Mouse (Mus musculus) thymus, adult 2 months (tissue): ENCODE measurements around the gene Zfp273. TPM values are rescaled to one million over a fixed set of nuclear protein-coding genes. Genes with fewer than 3 reads are reported as not detected.

ENCODE experiments used
- DNase-seq: peaks from one replicate; pipeline ENCODE4 v3.0.0; 2021
- H3K27ac ChIP-seq: fragments of 200-500 bp; 2 replicates; pipeline ENCODE4 v1.5.1; 2012; ENCODE audit warnings: low read length, control low read depth; ENCODE audit not compliant: control insufficient read depth, insufficient read depth
- H3K27me3 ChIP-seq: fragments of 200-500 bp; 2 replicates; pipeline ENCODE4 v1.6.1; 2012; ENCODE audit warnings: mild to moderate bottlenecking, low read length, moderate library complexity, mixed read lengths; ENCODE audit not compliant: control insufficient read depth, insufficient read depth
- H3K36me3 ChIP-seq: fragments of 200-500 bp; 2 replicates; pipeline ENCODE4 v1.6.1; 2012; ENCODE audit warnings: mild to moderate bottlenecking, low read length, moderate library complexity; ENCODE audit not compliant: control insufficient read depth, insufficient read depth
- H3K4me1 ChIP-seq: fragments of 200-500 bp; replicated peaks from 2 replicates; pipeline ENCODE4 v1.6.1; 2012; ENCODE audit warnings: low read length; ENCODE audit not compliant: control insufficient read depth, insufficient read depth
- H3K4me3 ChIP-seq: fragments of 200-500 bp; 2 replicates; pipeline ENCODE4 v1.5.1; 2012; ENCODE audit warnings: mild to moderate bottlenecking, low read length, control low read depth, moderate library complexity; ENCODE audit not compliant: control insufficient read depth, insufficient read depth
- CTCF ChIP-seq: fragments of 200-500 bp; IDR thresholded peaks from 2 replicates; pipeline ENCODE4 v1.5.1; 2012; ENCODE audit warnings: mild to moderate bottlenecking, control low read depth, low read length, moderate library complexity, borderline replicate concordance; ENCODE audit not compliant: control insufficient read depth, poor library complexity, insufficient read depth; ENCODE audit errors: extremely low read depth
- POLR2A ChIP-seq: fragments of 200-500 bp; IDR thresholded peaks from 2 replicates; pipeline ENCODE4 v1.6.1; 2012; ENCODE audit warnings: mild to moderate bottlenecking, low read length, control low read depth, moderate library complexity; ENCODE audit not compliant: control insufficient read depth, poor library complexity, insufficient read depth; ENCODE audit errors: extremely low read depth
- WGBS: fragments of 180-500 bp; shearing (Covaris S2); methylation state at CpG from one replicate; pipeline ENCODE4 v1.1.7; 2018; 5-methylcytosine and 5-hydroxymethylcytosine counted together
- polyA plus RNA-seq: library from polyadenylated mRNA; depleted of rRNA; stranded (reverse); fragments of >200 nt; gene quantifications from 2 replicates; pipeline ENCODE4 v1.2.3, GENCODE M21; 2012

The Zfp273 gene
- polyA plus RNA-seq, 1 experiment: 0.90 TPM

DNA sequence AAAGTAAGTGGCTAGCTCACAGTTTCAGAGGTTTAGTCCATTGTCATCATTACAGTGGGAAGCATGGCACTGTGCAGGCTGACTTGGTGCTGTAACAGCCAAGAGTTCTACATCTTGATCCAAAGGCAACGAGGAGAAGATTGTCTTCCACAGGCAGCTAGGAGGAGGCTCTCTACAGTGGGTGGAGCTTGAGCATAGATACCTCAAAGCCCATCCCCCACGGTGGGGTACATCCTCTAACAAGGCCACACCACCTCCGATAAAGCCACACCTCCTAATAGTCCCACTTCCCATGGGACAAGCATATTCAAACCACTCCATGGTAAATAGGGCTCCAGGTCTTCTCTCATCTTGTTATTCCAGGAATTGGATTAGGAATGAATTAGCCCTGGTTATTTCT, 36.8 kb downstream of the Zfp273 start:
- 86% methylated on average over 3 of the region's 3 CpGs for WGBS
- DNase-seq: no peak
- no peak for TF ChIP-seq POLR2A
- TF ChIP-seq CTCF: no peak
- no peaks in the 10 kb centered on the region for H3K36me3 ChIP-seq
- no peak overlapping the region for H3K4me3 ChIP-seq
- no peaks in the 10 kb centered on the region for H3K4me1 ChIP-seq
- no peaks in the 10 kb centered on the region for H3K27me3 ChIP-seq
- no peak overlapping the region for H3K27ac ChIP-seq

DNA sequence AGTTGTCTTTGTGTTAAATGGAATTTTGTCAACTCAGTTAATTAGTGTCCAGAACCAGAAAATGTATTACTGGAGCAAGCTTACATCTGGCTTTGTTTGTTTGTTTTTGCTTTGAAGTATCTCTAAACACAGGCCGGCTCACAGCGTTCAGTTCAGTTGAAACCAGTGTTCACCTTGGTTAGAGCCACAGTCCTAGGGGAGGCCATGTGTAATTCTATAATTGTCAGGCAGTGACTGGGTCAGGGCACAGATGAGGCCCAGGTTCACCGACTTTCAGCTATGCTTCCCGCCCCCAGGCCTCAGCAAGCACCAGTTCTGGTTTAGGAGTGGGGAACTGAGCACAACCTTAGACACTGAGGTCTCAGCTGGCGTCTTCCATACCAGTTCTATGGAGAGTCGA, 39.6 kb downstream of the Zfp273 start:
- DNase-seq: no peak
- Histone ChIP-seq H3K36me3 (no peaks in the 10 kb centered on the region), H3K4me3 (no peak overlapping the region), H3K27ac (no peak overlapping the region), H3K27me3 (no peaks in the 10 kb centered on the region), H3K4me1 (no peaks in the 10 kb centered on the region)
- TF ChIP-seq POLR2A (no peak), CTCF (no peak)
- WGBS: 86% methylated on average over 6 of the region's 6 CpGs

DNA sequence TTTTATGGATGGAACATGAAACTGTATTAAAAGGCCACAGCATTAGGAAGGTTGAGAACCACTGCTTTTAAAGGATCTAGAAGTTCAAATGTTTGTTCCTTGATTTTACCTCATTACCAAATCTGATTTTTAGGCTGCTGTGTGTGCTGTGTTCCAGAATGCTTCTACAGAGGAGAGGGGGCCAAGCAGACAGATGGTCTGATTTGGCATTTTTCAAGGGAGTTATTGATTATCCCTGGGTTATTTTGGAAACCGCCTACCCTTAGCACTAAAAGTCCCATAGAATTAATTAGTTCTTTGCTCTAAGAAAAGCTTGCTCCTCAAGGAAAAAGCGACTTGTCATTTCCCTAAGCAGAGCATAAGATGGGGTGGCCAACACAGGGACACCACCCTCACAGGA, 40.4 kb downstream of the Zfp273 start:
- TF ChIP-seq POLR2A (no peak), CTCF (no peak)
- Histone ChIP-seq H3K27ac (no peak overlapping the region), H3K4me3 (no peak overlapping the region), H3K4me1 (no peaks in the 10 kb centered on the region), H3K27me3 (no peaks in the 10 kb centered on the region), H3K36me3 (no peaks in the 10 kb centered on the region)
- no peak for DNase-seq
- WGBS: 87% methylated on average over 2 of the region's 2 CpGs

DNA sequence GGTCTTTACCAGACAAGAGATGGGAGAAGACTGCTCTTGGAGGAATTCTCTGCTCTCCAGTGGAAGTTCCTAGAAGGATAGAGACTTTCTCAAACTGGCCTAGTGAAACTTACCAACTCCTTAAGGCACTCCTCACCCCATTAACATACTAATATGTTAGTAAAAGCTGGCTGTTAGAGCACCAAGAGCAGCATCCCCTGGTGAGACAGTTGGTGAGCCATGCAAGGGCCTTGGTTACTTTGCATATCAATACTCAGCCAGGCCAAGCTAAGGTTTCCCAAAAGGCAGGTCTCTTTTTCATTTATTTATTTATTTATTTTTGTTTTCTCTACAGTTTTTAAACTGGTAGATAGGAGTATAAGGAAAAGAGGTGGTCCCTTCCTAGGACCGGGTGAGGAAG, 43.8 kb downstream of the Zfp273 start:
- WGBS: 50% methylated on average over 1 of the region's 1 CpGs
- H3K27me3 ChIP-seq: no peaks in the 10 kb centered on the region
- TF ChIP-seq CTCF (no peak), POLR2A (no peak)
- H3K36me3 ChIP-seq: no peaks in the 10 kb centered on the region
- DNase-seq: no peak
- H3K4me3 ChIP-seq: no peak overlapping the region
- no peak overlapping the region for H3K27ac ChIP-seq
- no peaks in the 10 kb centered on the region for H3K4me1 ChIP-seq

DNA sequence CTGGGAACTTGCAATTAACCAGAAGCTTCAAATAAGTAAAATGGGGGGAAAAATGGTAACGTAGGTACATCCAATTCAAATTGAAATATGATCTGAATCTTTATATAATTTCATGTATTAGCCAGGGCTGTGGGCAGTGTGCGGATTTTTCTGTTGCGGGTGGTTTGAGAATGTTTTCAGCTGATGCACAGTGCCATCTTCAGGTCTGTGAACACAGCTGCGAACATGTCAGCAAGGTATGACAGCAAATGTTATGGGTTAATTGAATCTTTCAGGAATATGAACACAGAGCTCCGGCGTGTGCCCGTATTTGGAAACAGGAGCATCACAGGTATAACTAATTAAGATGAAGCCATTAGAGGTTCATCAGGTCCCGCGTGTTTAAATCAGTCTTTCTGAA, 49.0 kb downstream of the Zfp273 start:
- no peaks in the 10 kb centered on the region for H3K36me3 ChIP-seq
- H3K4me3 ChIP-seq: no peak overlapping the region
- H3K4me1 ChIP-seq: no peaks in the 10 kb centered on the region
- no peak for DNase-seq
- 90% methylated on average over 9 of the region's 9 CpGs for WGBS
- TF ChIP-seq POLR2A: no peak
- TF ChIP-seq CTCF: no peak
- H3K27me3 ChIP-seq: no peaks in the 10 kb centered on the region
- no peak overlapping the region for H3K27ac ChIP-seq

DNA sequence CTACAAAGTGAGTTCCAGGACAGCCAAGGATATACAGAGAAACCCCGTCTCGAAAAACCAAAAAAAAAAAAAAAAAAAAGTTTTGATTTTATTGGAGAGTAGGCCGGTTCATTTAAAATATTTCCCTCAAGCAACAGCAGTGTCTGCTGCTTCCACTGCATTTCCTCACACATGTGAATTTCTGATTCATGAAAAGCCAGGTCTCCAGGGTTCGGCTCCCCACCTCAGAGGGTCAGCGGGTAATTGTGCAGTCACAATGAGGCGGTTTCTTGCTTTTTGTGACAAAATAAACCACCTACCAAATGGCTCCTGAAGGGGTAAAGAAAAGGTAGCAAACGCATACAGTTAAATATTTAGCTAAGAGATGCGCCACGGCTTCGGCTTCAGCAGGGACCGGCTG, 49.5 kb downstream of the Zfp273 start, which contains the start of gene BC048507:
Gene BC048507 (plus strand): TSS at position 301 of the 400 bp plus-strand sequence.
- H3K4me1 ChIP-seq: no peaks in the 10 kb centered on the region
- DNase-seq: no peak
- whole genome bisulfite sequencing: 81% methylated on average over 11 of the region's 11 CpGs
- H3K27me3 ChIP-seq: no peaks in the 10 kb centered on the region
- no peaks in the 10 kb centered on the region for H3K36me3 ChIP-seq
- no peak within 1 kb of the TSS for H3K4me3 ChIP-seq
- no peak within 1 kb of the TSS for H3K27ac ChIP-seq
- TF ChIP-seq POLR2A (no peak), CTCF (no peak)

DNA sequence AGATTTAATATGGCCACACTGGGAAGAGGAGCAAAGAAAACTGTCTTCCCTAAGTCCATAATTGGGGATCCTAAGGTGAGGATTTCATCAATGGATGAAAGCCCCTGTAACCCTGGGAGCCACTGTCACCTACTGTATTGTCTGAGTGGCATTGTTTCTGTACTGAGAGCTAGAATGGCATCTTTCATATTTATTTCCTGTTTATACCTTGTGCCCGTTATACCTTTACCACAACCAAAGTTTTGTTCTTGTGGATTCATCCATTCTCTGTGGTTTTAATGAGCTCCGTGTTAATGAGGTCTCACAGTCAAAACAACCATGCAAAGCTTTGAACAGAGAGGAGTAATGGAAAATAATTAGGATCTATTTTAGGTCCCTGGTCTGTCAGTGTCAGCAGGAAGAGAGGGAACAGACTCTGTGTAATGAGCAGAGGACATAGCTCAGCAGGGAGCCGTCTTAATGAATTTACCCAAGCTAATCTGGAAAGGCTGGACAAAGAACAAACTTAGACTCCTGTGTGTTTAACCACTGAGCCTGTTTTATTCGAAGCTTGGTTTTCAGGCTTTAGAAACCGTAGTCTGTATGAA, 51.3 kb downstream of the Zfp273 start:
- 75% methylated on average over 5 of the region's 5 CpGs for WGBS
- Histone ChIP-seq H3K27ac (no peak overlapping the region), H3K27me3 (no peaks in the 10 kb centered on the region), H3K36me3 (no peaks in the 10 kb centered on the region), H3K4me1 (no peaks in the 10 kb centered on the region), H3K4me3 (no peak overlapping the region)
- no peak for TF ChIP-seq CTCF
- TF ChIP-seq POLR2A: no peak
- DNase-seq: no peak
